Mouse (Mus musculus): ENCODE results near the gene Chm.
"Not testable (repeated sequence)": the region's sequence is repeated elsewhere in the genome, so short reads cannot be mapped to it uniquely, and the experiment has no call there.

The Chm gene

GRCm38 (mm10) chrX:113185230-113185985, at the start of gene Chm:
TSS of gene Chm (minus strand) at chrX:113185517.
- peak; percentile 2 for DNase-seq (ENCODE audit: low spot score)

GRCm38 (mm10) chrX:113193901-113194300, 8.6 kb upstream of the Chm start:
- DNase-seq (ENCODE audit: low spot score) = no peak

- DNase-seq (ENCODE audit: low spot score) = no peak
Measured at GRCm38 (mm10) chrX:113184569-113185229, 618 bp downstream of the Chm start.

GRCm38 (mm10) chrX:113180856-113181255, 4.5 kb downstream of the Chm start:
- not testable (repeated sequence) for DNase-seq (ENCODE audit: low spot score)

GRCm38 (mm10) chrX:113172766-113173165, 12.6 kb downstream of the Chm start:
- no peak for DNase-seq (ENCODE audit: low spot score)

GRCm38 (mm10) chrX:113172271-113172670, 13.0 kb downstream of the Chm start:
- DNase-seq (ENCODE audit: low spot score) = no peak

GRCm38 (mm10) chrX:113160268-113160860, 25.0 kb downstream of the Chm start:
- no peak for DNase-seq (ENCODE audit: low spot score)

GRCm38 (mm10) chrX:113084171-113084570, 101.1 kb downstream of the Chm start:
- DNase-seq (ENCODE audit: low spot score) = no peak

GRCm38 (mm10) chrX:113076053-113076452, 109.3 kb downstream of the Chm start:
- no peak for DNase-seq (ENCODE audit: low spot score)

- no peak for DNase-seq (ENCODE audit: low spot score)
Measured at GRCm38 (mm10) chrX:113074823-113075222, 110.5 kb downstream of the Chm start.

- DNase-seq (ENCODE audit: low spot score) = no peak
Measured at GRCm38 (mm10) chrX:113003621-113004020, 181.7 kb downstream of the Chm start.

- DNase-seq (ENCODE audit: low spot score) = no peak
Measured at GRCm38 (mm10) chrX:113002192-113002591, 183.1 kb downstream of the Chm start.

All from ovary, adult 18-20 months (tissue).